Mouse (Mus musculus) retina, embryonic 14.5 days (tissue): ENCODE data around the gene Duxbl3.
"Not testable (repeated sequence)": the region's sequence is repeated elsewhere in the genome, so short reads cannot be mapped to it uniquely, and the experiment has no call there.

Experiments used
- DNase-seq: peaks from one replicate; pipeline ENCODE4 v3.0.0-alpha.2; 2015; ENCODE audit warnings: low spot score

The Duxbl3 gene

DNA sequence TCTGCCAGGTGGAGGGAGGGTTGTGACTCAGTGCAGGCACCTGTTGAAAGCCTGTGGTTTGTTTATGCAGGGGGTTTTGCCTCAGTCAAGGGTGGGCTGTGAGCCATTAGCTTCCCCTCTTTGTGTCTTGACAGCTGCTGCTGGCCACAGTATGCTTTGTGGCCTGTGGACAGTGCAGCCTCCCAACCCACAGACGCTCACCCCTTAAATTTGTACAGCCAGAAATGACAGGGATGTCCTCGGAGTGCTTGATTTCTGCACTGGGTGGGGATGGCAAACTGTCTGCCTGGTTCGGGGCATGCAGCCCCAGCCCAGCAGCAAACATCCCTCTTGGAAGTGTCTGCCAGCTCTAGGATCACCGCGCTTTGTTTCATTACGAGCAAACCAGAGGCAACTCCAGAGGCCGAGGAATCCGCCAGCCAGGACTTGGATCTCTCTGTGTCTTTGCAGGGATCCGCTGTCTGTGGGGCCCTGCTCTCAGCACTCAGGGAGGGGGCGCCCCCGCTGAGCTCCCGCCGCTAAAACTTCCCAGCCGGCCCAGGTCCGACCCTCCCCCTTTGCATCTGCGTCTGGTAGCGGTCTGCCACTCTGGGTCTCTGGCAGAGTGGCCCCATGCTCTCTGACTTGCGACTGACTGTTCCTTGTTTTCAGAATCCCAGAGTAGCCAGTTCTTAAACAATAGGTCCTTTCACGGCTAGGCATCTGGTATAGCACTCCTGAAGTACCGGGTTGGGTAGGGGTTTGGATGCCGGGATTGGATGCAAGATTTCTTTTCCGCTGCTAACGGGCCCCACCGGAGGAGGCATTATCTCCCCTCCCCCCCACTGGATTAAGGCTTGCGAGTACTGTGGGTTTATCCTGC lies at the start of gene Duxbl3:
Duxbl3 (plus strand) TSS at position 207 of the 862 bp plus-strand sequence.
- not testable (repeated sequence) for DNase-seq

- DNase-seq = not testable (repeated sequence)
Measured at GRCm38 (mm10) chr14:26216233-26217000, 41.3 kb upstream of the Duxbl3 start.

GRCm38 (mm10) chr14:26237183-26237582 lies 20.6 kb upstream of the Duxbl3 start:
- DNase-seq = not testable (repeated sequence)

- not testable (repeated sequence) for DNase-seq
Measured at GRCm38 (mm10) chr14:26258729-26259128, 967 bp downstream of the Duxbl3 start.

DNA sequence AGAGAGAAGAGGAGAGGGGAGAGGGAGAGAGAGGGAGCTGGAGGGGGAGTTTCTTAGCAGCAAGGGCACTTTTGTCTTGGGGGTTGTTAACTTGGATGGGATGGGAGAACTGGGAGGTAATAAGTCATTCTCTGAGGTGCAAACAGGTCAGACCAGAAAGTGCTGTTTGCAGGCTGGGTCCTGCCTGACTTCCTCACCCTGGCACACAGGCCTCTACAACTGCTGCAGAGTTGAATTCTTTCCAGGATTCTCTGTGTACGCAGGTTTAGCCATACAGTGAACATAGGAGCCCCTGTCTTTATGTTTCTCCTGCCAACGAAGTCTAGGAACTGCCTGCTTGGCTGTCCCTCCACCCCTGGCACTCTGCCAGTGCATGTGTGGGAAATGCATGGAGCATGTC lies 29.0 kb downstream of the Duxbl3 start:
- not testable (repeated sequence) for DNase-seq

DNA sequence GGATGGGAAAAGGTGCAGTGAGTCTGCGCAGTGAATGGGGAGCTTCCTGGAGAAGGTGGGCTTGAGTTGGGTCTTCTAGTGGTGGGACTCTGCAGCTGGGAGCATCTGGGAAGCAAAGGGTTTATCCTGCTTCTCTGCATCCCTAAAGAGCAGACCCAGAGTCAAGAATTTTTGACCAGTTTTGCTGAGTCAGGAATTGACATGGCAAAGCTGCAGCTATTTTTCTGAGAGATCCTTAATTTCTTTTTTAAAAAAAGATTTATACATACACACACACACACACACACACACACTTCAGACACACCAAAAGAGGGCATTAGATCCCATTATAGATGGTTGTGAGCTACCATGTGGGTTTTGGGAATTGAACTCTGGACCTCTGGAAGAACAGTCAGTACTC lies 36.1 kb downstream of the Duxbl3 start:
- DNase-seq = no peak

DNA sequence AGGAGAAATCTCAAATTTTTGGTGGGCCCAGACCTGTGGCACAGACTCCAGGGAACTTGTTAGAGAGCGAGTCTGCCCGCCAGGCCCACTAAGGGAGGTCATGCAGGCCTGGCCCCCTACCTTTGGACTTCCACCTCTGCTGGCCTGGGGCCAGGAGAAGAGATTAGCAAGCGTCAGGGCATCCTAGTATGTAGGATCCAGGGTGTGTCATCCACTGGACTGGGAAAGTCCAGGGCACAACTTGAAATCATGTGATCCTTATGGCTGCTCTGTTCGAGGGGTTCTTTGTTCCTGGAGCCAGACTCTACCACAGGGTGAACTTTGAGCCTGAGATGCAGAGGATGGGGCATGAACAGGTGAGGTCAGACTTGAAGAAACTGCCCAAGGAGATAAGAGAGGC lies 39.3 kb downstream of the Duxbl3 start:
- no peak for DNase-seq

DNA sequence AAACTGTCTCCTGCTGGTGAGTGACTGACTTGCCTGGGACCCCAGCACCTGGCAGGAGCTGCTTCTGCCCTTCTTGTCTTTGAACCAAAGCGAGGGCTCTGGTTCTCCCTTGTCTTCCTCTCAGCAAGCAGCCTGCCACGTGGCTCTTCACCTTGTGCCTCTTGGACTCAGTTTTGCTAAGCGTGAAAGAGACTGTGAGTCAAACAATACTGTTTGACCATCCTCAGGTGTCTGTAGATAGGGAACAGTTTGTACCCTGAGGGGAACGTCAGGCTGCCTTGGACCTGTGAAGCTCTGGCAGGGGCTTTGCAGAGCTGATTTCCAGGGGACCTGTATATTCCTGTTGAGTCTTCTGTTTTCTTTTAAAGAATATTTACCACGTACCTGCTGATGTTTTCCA lies 39.7 kb downstream of the Duxbl3 start:
- DNase-seq = no peak

DNA sequence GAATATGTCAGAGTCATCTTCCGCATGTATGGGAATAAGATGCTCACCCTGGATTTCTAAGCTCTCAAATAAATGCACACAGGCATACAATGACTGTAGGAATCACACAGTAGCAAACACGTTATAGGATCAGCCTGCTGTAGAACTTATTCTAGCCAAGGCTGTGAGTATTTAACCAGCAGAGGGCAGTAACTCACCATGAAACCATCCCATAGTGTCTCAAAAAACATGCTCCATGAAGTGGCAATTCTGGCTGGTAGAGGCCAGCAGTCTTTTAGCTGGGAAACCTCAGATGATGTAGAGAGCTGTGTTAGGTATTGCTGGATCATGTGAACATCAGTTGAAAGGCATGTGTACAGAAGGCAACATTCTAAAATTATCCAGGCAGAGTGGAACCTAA lies 45.3 kb downstream of the Duxbl3 start:
- DNase-seq = peak; percentile 89

GRCm38 (mm10) chr14:26306032-26306431 lies 48.3 kb downstream of the Duxbl3 start:
- peak; percentile 78 for DNase-seq

DNA sequence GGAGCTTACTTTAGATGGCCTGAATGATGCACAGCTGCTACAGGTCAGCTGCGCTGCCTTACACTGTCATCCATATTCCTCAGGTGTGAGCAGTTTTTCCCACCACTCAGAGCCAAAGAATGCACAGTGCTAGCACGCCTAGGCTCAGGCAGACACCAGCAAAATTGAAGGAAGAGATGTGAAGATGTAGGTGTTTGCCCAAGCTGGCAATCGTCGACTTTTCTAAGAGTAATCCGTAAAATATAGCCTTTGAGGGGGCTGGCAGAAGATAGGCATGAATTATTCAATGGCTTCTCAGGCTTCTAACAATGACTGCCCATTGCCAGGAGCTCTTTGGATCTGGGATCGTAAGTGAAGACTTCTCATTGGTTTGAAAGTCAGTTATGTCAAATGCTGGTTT lies 51.1 kb downstream of the Duxbl3 start:
- DNase-seq = no peak

DNA sequence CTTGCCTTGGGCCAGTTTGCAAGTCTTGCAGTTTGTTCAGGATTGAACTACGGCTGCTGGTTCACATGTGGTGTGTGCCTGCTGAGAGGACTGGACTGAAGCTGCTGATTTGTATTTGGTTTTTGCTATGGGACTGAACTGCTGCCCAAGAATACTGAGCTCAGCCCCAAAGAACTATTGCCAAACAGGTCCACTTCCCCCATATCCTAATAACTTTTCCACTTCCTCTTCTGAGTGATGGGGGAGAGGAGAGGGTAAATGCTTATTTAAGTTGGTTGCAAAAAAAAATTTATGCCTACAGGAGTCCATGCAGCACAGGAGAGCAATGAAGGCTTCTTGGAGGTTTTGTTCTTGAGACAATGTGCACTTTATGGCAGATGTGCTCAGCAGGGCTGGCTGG lies 51.7 kb downstream of the Duxbl3 start:
- DNase-seq = no peak

GRCm38 (mm10) chr14:26316246-26316730 lies 58.5 kb downstream of the Duxbl3 start:
- no peak for DNase-seq
